Mouse (Mus musculus): ENCODE data around the gene Olfr507. TPM values are rescaled to one million over a fixed set of nuclear protein-coding genes. Genes with fewer than 3 reads are reported as not detected.
"Not testable (repeated sequence)": the region's sequence is repeated elsewhere in the genome, so short reads cannot be mapped to it uniquely, and the experiment has no call there.

The Olfr507 gene
- total RNA-seq (2021) = not detected
- long read RNA-seq, experiment 1 = 0 reads
- long read RNA-seq, experiment 2 = 0 reads

GRCm38 (mm10) chr7:108621514-108621913 lies at the start of gene Olfr507:
Gene Olfr507 (plus strand): TSS chr7:108621814.
- DNase-seq = no peak
- intact Hi-C loops (cut with DNase I; ENCODE audit: low total_unique reads) = no loop called here

DNA sequence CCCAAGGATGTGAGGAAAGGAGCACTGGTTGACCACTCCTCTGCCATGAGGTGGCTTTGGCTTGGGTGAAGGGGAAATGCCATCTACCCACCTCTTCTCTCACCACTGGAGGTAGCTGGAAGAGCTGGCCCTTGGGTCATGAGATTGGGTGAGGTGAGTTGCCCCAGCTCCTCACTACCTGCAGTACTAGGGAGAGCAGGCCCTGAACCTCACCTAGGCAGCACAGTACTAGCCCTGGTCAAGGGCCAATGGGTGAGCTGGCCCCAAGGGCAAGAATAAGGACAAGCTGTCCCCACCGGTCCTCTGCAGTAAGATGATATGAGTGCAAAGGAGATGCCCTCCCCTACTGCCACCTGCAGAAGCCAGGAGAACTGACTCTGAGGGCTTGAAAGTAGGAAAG lies 31.8 kb upstream of the Olfr507 start:
- DNase-seq = no peak
- intact Hi-C loops (cut with DNase I; ENCODE audit: low total_unique reads) = no loop called here

- DNase-seq; intact Hi-C loops (cut with DNase I; ENCODE audit: low total_unique reads): not testable (repeated sequence)
These were observed 19.7 kb upstream of the Olfr507 start for GRCm38 (mm10) chr7:108601916-108602315.

DNA sequence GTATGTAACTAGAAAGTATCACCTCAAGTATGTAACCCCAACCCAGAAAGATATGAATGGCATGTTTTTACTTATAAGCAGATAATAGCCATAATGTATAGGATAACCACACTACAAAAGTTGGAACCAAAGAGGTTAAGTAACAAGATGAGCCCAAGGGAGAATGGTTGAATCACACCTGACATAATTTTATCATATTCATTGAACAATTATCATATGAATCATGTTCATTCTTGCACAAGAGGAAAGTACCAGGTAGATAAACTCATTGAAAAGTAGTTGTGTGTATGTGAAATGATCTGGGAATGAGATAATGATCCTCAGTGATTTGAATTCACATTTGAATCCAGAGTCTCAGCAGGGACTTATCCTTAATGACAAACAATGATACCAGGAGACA lies 11.1 kb upstream of the Olfr507 start, which contains the start of gene Olfr506:
TSS of gene Olfr506 (plus strand) at position 301 of the 400 bp plus-strand sequence.
- no peak for DNase-seq
- intact Hi-C loops (cut with DNase I; ENCODE audit: low total_unique reads) = no loop called here

DNA sequence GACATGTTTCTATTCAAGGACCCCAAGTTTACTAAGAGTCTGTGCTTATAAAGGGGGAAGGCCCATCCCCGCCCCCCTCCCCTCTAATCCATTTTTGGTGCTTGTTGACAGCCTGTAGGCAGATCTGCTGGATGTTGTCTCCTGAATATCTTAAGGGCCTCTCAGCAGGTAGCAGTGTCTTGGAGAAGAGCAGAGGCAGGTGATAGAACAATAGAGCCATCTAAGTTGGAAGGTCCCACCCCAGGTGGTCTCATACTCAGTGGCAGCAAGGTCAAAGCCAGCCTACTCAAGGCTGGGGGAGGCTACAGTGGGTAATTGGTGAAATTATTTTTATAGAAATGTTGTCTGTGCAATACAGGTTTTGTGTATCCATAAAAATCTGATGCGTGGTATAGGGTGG lies 7.5 kb upstream of the Olfr507 start:
- DNase-seq = no peak
- intact Hi-C loops (cut with DNase I; ENCODE audit: low total_unique reads) = no loop called here

GRCm38 (mm10) chr7:108616781-108617180 lies 4.8 kb upstream of the Olfr507 start:
- DNase-seq; intact Hi-C loops (cut with DNase I; ENCODE audit: low total_unique reads): not testable (repeated sequence)

GRCm38 (mm10) chr7:108629694-108630093 lies 8.1 kb downstream of the Olfr507 start, which contains the start of gene Olfr508:
Gene Olfr508 (plus strand): TSS chr7:108629994.
- intact Hi-C loops (cut with DNase I; ENCODE audit: low total_unique reads) = no loop called here

DNA sequence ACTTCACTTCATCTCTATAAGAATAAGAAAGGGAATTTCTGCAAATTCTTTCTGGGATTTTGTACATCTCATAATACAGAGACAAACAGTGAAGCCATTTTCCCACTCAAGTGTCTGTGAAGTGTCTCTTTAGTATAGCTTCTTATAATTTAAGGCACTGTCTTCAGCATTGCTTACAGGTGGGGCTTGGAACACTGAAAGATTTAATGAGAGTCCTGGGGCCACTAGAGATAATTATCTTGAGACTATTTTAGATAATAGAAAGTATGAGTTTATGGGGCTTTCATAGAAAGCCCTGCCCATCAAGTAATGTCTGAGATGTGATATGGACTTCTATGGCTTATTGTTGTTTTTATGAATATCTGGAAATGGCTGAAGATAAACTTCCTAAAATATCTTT lies 30.2 kb downstream of the Olfr507 start, which contains the start of gene Olfr509:
TSS of gene Olfr509 (minus strand) at position 101 of the 400 bp plus-strand sequence.
- DNase-seq = no peak
- intact Hi-C loops (cut with DNase I; ENCODE audit: low total_unique reads) = no loop called here

More at GRCm38 (mm10) chr7:108629694-108630093, 8.1 kb downstream of the Olfr507 start, which contains the start of gene Olfr508:
- no peak for DNase-seq

- intact Hi-C loops (cut with DNase I; ENCODE audit: low total_unique reads) = no loop called here
These were observed 40.8 kb downstream of the Olfr507 start for GRCm38 (mm10) chr7:108662419-108662818.

DNA sequence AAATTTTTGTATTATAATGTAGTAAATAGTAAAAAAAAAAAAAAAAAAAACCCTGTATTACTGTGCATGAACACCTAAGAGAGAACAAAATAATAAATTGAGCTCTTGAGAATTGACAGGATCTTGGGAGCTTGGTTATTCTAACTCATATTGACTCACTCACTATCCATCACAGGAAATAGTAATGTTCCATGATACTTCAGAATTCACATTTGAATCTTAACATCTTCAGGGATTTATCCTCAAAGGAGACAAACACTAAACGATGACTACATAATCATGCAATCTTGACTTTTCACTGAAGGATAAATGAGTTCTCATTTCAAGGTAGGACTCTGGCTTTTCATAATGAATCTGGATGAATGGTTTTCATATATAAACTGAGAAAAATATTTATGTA lies 44.5 kb downstream of the Olfr507 start, which contains the start of gene Olfr510:
TSS of gene Olfr510 (plus strand) at position 301 of the 400 bp plus-strand sequence.
- intact Hi-C loops (cut with DNase I; ENCODE audit: low total_unique reads) = no loop called here
- no peak for DNase-seq

More at GRCm38 (mm10) chr7:108662419-108662818, 40.8 kb downstream of the Olfr507 start:
- no peak for DNase-seq

- intact Hi-C loops (cut with DNase I; ENCODE audit: low total_unique reads) = no loop called here
- DNase-seq = no peak
These were observed 49.4 kb downstream of the Olfr507 start for GRCm38 (mm10) chr7:108671058-108671457.

Other genes starting within 250 kb of the Olfr507 start
- not detected for gene Olfr495, start 228.6 kb upstream of the Olfr507 start, total RNA-seq (2021)
- gene Olfr497, start 201.4 kb upstream of the Olfr507 start, total RNA-seq (2021) = not detected
- not detected for gene Olfr498, start 156.5 kb upstream of the Olfr507 start, total RNA-seq (2021)
- gene Olfr502, start 96.7 kb upstream of the Olfr507 start, total RNA-seq (2021) = not detected
- gene Olfr503, start 77.3 kb upstream of the Olfr507 start, total RNA-seq (2021) = not detected
- not detected for gene Olfr504, start 56.0 kb upstream of the Olfr507 start, total RNA-seq (2021)
- not detected for gene Olfr506, start 11.0 kb upstream of the Olfr507 start, total RNA-seq (2021)
- not detected for gene Olfr508, start 8.2 kb downstream of the Olfr507 start, total RNA-seq (2021)
- not detected for gene Olfr509, start 30.1 kb downstream of the Olfr507 start, total RNA-seq (2021)
- gene Olfr510, start 44.6 kb downstream of the Olfr507 start, total RNA-seq (2021) = not detected
- gene Olfr512, start 91.5 kb downstream of the Olfr507 start, total RNA-seq (2021) = not detected
- gene Olfr513, start 129.2 kb downstream of the Olfr507 start, total RNA-seq (2021) = not detected
- not detected for gene Olfr514, start 204.2 kb downstream of the Olfr507 start, total RNA-seq (2021)
- gene Olfr516, start 228.7 kb downstream of the Olfr507 start, total RNA-seq (2021) = not detected